Mouse (Mus musculus) heart, embryonic 13.5 days (tissue): ENCODE measurements at regions not wholly inside any gene's neighbourhood (a gene's known extent, or its start where the extent isn't known, plus 50 kb on each side); places are given as distances from the start of the nearest gene placed in this dataset.

Source experiments
- ATAC-seq: fragments of 200-750 bp; cut with Nextera tagmentation; 2 replicates; pipeline ENCODE4 v1.8.0; 2017; ENCODE audit warnings: moderate TSS enrichment; ENCODE audit not compliant: insufficient number of reproducible peaks, low FRiP score, low TSS enrichment; ENCODE audit errors: extremely low read depth
- H3K27ac ChIP-seq: fragments of 300-500 bp; sonication (generic); replicated peaks from 2 replicates; pipeline ENCODE4 v1.5.1; 2015; ENCODE audit warnings: moderate library complexity, mild to moderate bottlenecking, inconsistent platforms
- H3K27me3 ChIP-seq: fragments of 300-500 bp; sonication (generic); replicated peaks from 2 replicates; pipeline ENCODE4 v1.6.1; 2015; ENCODE audit warnings: mild to moderate bottlenecking, inconsistent platforms
- H3K36me3 ChIP-seq: fragments of 300-500 bp; sonication (generic); 2 replicates; pipeline ENCODE4 v1.6.1; 2015; ENCODE audit warnings: mild to moderate bottlenecking, inconsistent platforms
- H3K4me1 ChIP-seq: fragments of 300-500 bp; sonication (generic); 2 replicates; pipeline ENCODE4 v1.6.1; 2015; ENCODE audit warnings: inconsistent platforms
- H3K4me2 ChIP-seq: fragments of 300-500 bp; sonication (generic); 2 replicates; pipeline ENCODE4 v1.6.1; 2015; ENCODE audit warnings: inconsistent platforms, mild to moderate bottlenecking, moderate library complexity
- H3K4me3 ChIP-seq: fragments of 300-500 bp; sonication (generic); 2 replicates; pipeline ENCODE4 v1.5.1; 2015; ENCODE audit warnings: moderate library complexity, mild to moderate bottlenecking, inconsistent platforms
- H3K9ac ChIP-seq: fragments of 300-500 bp; sonication (generic); 2 replicates; pipeline ENCODE4 v1.6.1; 2015; ENCODE audit warnings: inconsistent platforms, mild to moderate bottlenecking, moderate library complexity
- H3K9me3 ChIP-seq: fragments of 300-500 bp; sonication (generic); 2 replicates; pipeline ENCODE4 v1.6.1; 2016; ENCODE audit warnings: inconsistent platforms
- WGBS: fragments of 180-500 bp; shearing (Covaris S2); methylation state at CpG from one replicate; pipeline ENCODE4 v1.1.7; 2015; ENCODE audit warnings: mixed read lengths; 5-methylcytosine and 5-hydroxymethylcytosine counted together

- no peaks in the 10 kb centered on the region for H3K4me1 ChIP-seq
- H3K9me3 ChIP-seq, result no peaks in the 10 kb centered on the region
- ATAC-seq, result no peak
- no peaks in the 10 kb centered on the region for H3K27me3 ChIP-seq
- H3K4me2 ChIP-seq, result 0 out of 2 replicates have a peak overlapping the region, but pooled peaks have one; percentile 16
- no peaks in the 10 kb centered on the region for H3K36me3 ChIP-seq
- no peak overlapping the region for H3K9ac ChIP-seq
- 43% methylated on average over 5 of the region's 5 CpGs for WGBS
- no peak overlapping the region for H3K27ac ChIP-seq
- no peak overlapping the region for H3K4me3 ChIP-seq
These were observed 841.0 kb upstream of the Ptprd start for GRCm38 (mm10) chr4:79052723-79053122.
